Mouse (Mus musculus) frontal cortex, postnatal 14 days (tissue): Measurements from ENCODE around the gene Zfp64.

Experiments used
- DNase-seq, 2 experiments: peaks; one replicate each; pipeline ENCODE4 v3.0.0; 2022; ENCODE audit warnings: low spot score in 2 of 2

Zfp64 gene

GRCm38 (mm10) chr2:168954835-168955716 lies at the start of gene Zfp64:
Gene Zfp64 (minus strand): TSS chr2:168955587.
- DNase-seq, result peak; percentile 78 to 79

DNA sequence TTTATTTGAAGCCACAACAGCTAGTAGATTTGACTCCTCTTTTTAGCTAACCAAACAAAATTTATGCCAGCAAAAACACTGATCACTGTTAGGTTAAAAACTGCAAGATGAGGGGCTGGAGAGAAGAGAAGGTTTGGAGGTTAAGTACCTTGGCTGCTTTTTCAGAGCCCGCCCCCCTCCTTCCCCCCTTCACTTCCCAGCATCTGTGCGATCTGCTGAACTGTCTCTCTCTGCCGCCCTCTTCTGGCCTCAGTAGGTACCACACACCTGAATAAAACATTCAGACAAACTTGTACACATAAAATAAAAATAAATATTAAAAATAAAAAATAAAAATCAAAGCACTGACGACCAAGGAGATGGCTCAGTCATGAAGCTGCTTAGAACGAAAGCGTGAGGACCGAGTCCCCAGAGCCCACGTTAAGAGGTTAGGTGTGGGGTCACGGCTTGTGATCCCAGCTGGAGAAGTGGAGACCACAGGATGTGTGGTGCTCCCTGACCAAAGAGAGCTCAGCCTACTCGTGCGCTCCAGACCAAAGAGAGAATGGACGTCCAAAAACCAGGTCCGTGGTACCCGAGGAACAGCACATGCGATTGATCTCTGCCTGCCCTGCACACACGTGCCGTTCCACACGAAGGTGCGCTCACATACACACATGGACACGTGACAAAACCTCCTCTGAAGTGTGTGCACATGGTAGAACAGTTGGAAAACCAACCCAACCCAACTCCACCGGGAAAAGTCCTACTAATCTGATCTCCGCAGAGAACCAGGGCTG lies 37.4 kb upstream of the Zfp64 start:
- DNase-seq, result no peak

- DNase-seq, result no peak
Observed at GRCm38 (mm10) chr2:168990957-168991356, 35.6 kb upstream of the Zfp64 start.

DNA sequence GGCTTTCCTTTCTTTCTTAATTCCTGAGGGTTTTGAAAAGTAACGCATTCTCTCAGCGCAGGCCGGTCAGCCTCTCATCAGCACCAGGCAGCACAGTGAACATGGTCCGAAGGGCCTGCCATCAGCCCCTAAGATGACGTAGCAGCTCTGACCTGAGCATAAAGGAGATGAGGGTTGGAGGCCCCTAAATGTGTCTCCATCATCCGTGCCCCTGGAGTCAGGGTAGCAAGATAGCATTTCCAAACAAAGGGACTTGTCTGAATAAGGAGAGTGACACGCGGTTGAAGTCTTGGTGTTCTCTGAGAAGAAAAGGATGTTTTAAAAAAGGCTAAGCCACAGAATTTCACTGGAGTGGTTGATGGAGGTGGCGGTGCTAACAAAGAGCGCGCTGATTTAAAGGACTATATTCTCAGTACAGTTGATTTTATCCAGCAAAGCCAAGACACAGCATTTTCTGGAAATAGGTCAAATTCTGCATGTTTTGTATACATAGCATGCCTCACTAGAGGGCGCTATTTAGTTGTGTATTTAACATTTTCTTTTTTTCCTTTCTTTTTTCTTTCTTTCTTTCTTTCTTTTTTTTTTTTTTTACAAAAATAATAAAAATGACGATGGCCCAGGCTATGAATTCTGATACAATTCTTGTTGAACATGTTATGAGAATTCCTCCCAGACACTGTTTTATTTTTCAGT lies 34.8 kb upstream of the Zfp64 start:
- DNase-seq, result no peak

GRCm38 (mm10) chr2:168988056-168988455 lies 32.7 kb upstream of the Zfp64 start:
- no peak for DNase-seq

DNA sequence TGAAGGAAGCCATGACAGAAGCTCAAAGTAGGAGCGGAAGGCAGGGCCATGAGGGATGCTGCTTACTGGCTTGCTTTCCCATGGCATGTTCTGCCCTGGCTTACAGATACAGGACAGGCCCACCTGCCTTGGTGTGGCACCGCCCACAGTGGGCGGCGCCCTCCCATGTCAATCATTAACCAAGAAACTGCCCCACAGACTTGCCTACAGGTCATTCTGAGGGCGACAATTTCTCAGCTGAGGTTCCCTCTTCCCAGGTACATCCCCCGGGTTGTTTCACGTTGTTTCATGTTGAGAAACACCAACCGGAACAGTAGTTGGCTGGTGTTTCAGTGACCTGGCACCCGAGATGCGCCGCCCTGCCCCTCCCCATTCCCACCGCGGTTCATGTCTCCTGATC lies 32.0 kb upstream of the Zfp64 start:
- DNase-seq, result no peak

GRCm38 (mm10) chr2:168981951-168982350 lies 26.6 kb upstream of the Zfp64 start:
- no peak for DNase-seq

- DNase-seq, result no peak
Observed at GRCm38 (mm10) chr2:168981448-168981847, 26.1 kb upstream of the Zfp64 start.

- DNase-seq, result peak; percentile 30 to 36
Observed at GRCm38 (mm10) chr2:168980859-168981258, 25.5 kb upstream of the Zfp64 start.

GRCm38 (mm10) chr2:168979742-168980141 lies 24.4 kb upstream of the Zfp64 start:
- no peak for DNase-seq

GRCm38 (mm10) chr2:168978031-168978430 lies 22.6 kb upstream of the Zfp64 start:
- DNase-seq, result no peak

DNA sequence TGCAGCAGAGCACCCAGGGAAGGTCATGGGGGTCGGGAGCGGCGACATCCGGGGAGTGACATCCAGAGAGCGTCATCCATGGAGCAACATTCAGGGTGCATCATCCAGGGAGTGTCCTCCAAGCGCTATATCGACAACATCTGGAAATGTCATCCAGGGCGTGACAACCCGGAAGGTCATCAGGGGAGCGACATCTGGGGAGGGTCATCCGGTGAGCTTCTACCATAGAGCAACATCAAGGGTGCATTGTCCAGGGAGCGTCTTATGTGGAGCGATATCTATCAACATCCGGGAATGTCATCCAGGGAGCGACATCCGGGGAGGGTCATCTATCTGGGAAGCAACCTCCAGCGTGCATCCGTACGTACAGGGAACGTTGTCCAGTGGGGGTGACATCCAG lies 14.7 kb upstream of the Zfp64 start:
- DNase-seq, result no peak

- no peak for DNase-seq
Observed at GRCm38 (mm10) chr2:168968136-168968925, 12.9 kb upstream of the Zfp64 start.

DNA sequence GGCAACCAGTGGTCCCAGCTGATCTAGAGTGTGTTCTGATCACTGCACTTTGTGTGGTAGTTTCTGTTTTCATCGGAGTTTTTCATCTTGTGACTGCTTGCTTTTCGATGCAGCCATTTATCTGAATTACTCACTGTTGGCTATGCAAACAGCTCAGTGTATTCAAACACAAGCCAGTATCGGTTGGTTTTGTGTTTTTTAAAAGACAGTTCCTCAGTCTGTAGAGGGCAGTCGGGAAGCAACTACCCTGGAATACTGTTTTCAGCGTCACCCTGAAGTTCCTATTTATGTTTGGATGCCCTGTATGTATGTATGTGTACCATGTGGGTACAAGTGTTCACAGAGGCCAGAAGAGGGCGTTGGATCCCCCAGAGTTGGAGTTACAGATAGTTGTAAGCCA lies 11.1 kb upstream of the Zfp64 start:
- DNase-seq, result no peak

DNA sequence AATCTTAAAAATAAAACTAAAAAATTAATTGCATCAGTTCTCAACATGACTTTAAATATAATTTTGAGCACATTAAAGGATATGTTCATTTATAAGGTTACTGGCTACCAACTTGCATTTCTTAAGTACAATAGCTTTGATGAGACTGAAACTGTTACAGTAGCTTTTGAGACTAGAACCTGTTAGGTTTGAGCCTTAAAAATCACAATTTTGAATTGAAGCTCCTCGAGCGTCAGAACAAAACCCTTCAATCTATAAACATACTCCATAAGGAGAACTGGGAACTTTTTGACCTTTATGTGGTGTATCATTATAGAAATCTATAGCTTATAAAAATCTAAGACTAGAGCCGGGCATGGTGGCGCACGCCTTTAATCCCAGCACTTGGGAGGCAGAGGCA lies 9.5 kb upstream of the Zfp64 start:
- no peak for DNase-seq

GRCm38 (mm10) chr2:168961729-168962666 lies 6.6 kb upstream of the Zfp64 start:
- no peak for DNase-seq

- no peak for DNase-seq
Observed at GRCm38 (mm10) chr2:168960814-168961213, 5.4 kb upstream of the Zfp64 start.

GRCm38 (mm10) chr2:168959339-168959885 lies 4.0 kb upstream of the Zfp64 start:
- no peak for DNase-seq

DNA sequence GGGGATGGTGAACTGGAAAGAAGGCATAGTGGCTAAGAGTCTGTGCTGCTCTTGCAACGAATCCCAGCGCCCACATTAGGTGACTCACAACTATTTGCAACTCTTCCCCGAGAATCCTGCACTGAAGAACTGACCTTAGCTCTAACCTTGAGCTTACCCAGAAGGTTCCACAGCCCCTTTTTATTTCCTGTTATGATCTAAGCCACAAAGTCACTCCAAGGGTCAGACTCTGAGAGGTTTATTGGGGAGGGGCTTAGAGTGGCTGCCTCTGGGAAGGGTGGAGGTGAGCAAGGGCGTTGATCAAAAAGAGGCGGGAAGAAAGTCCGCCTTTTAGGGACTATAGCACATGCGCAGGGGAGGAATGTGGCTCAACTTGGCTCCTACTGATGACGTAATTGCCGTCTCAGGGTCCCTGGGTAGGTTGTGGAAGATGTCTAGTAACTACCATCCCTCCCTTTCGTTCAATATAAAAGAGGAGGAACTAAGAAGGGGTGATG lies 511 bp upstream of the Zfp64 start:
- DNase-seq, result no peak

GRCm38 (mm10) chr2:168954376-168954775 lies 1.0 kb downstream of the Zfp64 start:
- no peak for DNase-seq
